Mouse (Mus musculus) heart, postnatal 0 days (tissue): ENCODE data around the gene Dhx29. TPM values are rescaled to one million over a fixed set of nuclear protein-coding genes. Genes with fewer than 3 reads are reported as not detected.

ENCODE experiments used
- ATAC-seq: fragments of 200-750 bp; cut with Nextera tagmentation; 2 replicates; pipeline ENCODE4 v1.8.0; 2017; ENCODE audit warnings: low read depth, moderate number of reproducible peaks, moderate library complexity; ENCODE audit not compliant: insufficient read depth
- DNase-seq: peaks from one replicate; pipeline ENCODE4 v3.0.0-alpha.2; 2016; ENCODE audit warnings: low spot score
- H3K27ac ChIP-seq: fragments of 300-500 bp; sonication (generic); 2 replicates; pipeline ENCODE4 v1.5.1; 2014; ENCODE audit warnings: low read depth, mild to moderate bottlenecking
- H3K27me3 ChIP-seq: fragments of 300-500 bp; sonication (generic); 2 replicates; pipeline ENCODE4 v1.6.1; 2014; ENCODE audit warnings: low read length, mixed read lengths; ENCODE audit not compliant: control insufficient read depth, insufficient read depth
- H3K36me3 ChIP-seq: fragments of 300-500 bp; sonication (generic); replicated peaks from 2 replicates; pipeline ENCODE4 v1.6.1; 2014; ENCODE audit warnings: low read length, mixed read lengths; ENCODE audit not compliant: control insufficient read depth, insufficient read depth
- H3K4me1 ChIP-seq: fragments of 300-500 bp; sonication (generic); 2 replicates; pipeline ENCODE4 v1.6.1; 2014; ENCODE audit warnings: antibody characterized with exemption; ENCODE audit not compliant: control insufficient read depth, insufficient read depth
- H3K4me2 ChIP-seq: fragments of 300-500 bp; sonication (generic); 2 replicates; pipeline ENCODE4 v1.6.1; 2014; ENCODE audit warnings: low read depth, mild to moderate bottlenecking, low read length, moderate library complexity
- H3K4me3 ChIP-seq: fragments of 300-500 bp; sonication (generic); 2 replicates; pipeline ENCODE4 v1.5.1; 2014; ENCODE audit warnings: low read depth, low read length
- H3K9ac ChIP-seq: fragments of 300-500 bp; sonication (generic); replicated peaks from 2 replicates; pipeline ENCODE4 v1.6.1; 2014; ENCODE audit warnings: low read depth, low read length, mixed read lengths
- H3K9me3 ChIP-seq: fragments of 300-500 bp; sonication (generic); replicated peaks from 2 replicates; pipeline ENCODE4 v1.6.1; 2016; ENCODE audit warnings: low read length; ENCODE audit not compliant: control insufficient read depth
- CTCF ChIP-seq: IDR thresholded peaks from 2 replicates; pipeline ENCODE4 v1.5.1; 2016; ENCODE audit warnings: antibody characterized with exemption, control low read depth, low read depth
- EP300 ChIP-seq: IDR thresholded peaks from 2 replicates; pipeline ENCODE4 v1.6.1; 2016; ENCODE audit warnings: antibody characterized with exemption, low read depth
- WGBS: fragments of 180-500 bp; shearing (Covaris S2); extraction: QIAGEN DNeasy Blood & Tissue Kit; methylation state at CpG from one replicate; pipeline ENCODE4 v1.1.7; 2014; 5-methylcytosine and 5-hydroxymethylcytosine counted together
- polyA plus RNA-seq: library from polyadenylated mRNA; unstranded; fragments of >200 nt; fragmentation: Nextera tagmentation; extraction: Ambion mirVana; gene quantifications from 2 replicates; pipeline ENCODE4 v1.2.1, GENCODE M21; 2015
- total RNA-seq: library from RNA; depleted of rRNA; stranded (reverse); fragments of >200 nt; gene quantifications from 2 replicates; pipeline ENCODE4 v1.2.3, GENCODE M21; 2014; ENCODE audit warnings: low replicate concordance; rRNA removed

The Dhx29 gene
- total RNA-seq (6.4 and 15.0 TPM in 2 replicates), polyA plus RNA-seq (12.1 and 13.2 TPM in 2 replicates)

GRCm38 (mm10) chr13:112927287-112928001, at the start of gene Dhx29, which contains the start of gene Mtrex:
TSS of gene Dhx29 (plus strand) at chr13:112927454.
TSS of gene Mtrex (minus strand) at chr13:112927398.
- peak within 1 kb of the TSS; percentile 82 for H3K27ac ChIP-seq
- H3K9ac ChIP-seq = peak within 1 kb of the TSS; percentile 80
- H3K4me2 ChIP-seq = peak within 1 kb of the TSS; percentile 90
- H3K9me3 ChIP-seq = no peaks in the 10 kb centered on the region
- TF ChIP-seq CTCF (no peak), EP300 (peak; percentile 74; the same call in 1 of the 2 replicates)
- under 1% methylated on average over 57 of the region's 57 CpGs for WGBS
- ATAC-seq (peak; percentile 98), DNase-seq (peak; percentile 99)
- peaks cover 16% of the 10 kb centered on the region; the same call in 1 of the 2 replicates for H3K4me1 ChIP-seq
- no peaks in the 10 kb centered on the region for H3K27me3 ChIP-seq
- H3K4me3 ChIP-seq = peak within 1 kb of the TSS; percentile 96
- H3K36me3 ChIP-seq = peaks cover 20% of the 10 kb centered on the region

- H3K4me1 ChIP-seq = no peaks in the 10 kb centered on the region
- H3K4me2 ChIP-seq = no peak overlapping the region
- ATAC-seq = no peak
- H3K9ac ChIP-seq = no peak overlapping the region
- WGBS = 93% methylated on average over 12 of the region's 12 CpGs
- no peaks in the 10 kb centered on the region for H3K9me3 ChIP-seq
- H3K27me3 ChIP-seq = no peaks in the 10 kb centered on the region
- H3K36me3 ChIP-seq = peaks cover 87% of the 10 kb centered on the region
- no peak for DNase-seq
- no peak for TF ChIP-seq EP300
- TF ChIP-seq CTCF = no peak
- H3K4me3 ChIP-seq = no peak overlapping the region
- H3K27ac ChIP-seq = no peak overlapping the region
Observed at GRCm38 (mm10) chr13:112887234-112887633, 40.0 kb upstream of the Dhx29 start.

GRCm38 (mm10) chr13:112902176-112902575, 25.1 kb upstream of the Dhx29 start:
- H3K27me3 ChIP-seq = no peaks in the 10 kb centered on the region
- ATAC-seq (no peak), DNase-seq (no peak)
- TF ChIP-seq CTCF = no peak
- no peak for TF ChIP-seq EP300
- H3K4me3 ChIP-seq = no peak overlapping the region
- no peak overlapping the region for H3K4me2 ChIP-seq
- H3K9ac ChIP-seq = no peak overlapping the region
- no peaks in the 10 kb centered on the region for H3K4me1 ChIP-seq
- no peak overlapping the region for H3K27ac ChIP-seq
- H3K36me3 ChIP-seq = peaks cover 71% of the 10 kb centered on the region
- no peaks in the 10 kb centered on the region for H3K9me3 ChIP-seq
- WGBS = 88% methylated on average over 3 of the region's 3 CpGs

- Histone ChIP-seq H3K27me3 (no peaks in the 10 kb centered on the region), H3K4me3 (no peak overlapping the region), H3K9me3 (no peaks in the 10 kb centered on the region), H3K36me3 (peaks cover 62% of the 10 kb centered on the region), H3K4me1 (no peaks in the 10 kb centered on the region), H3K27ac (no peak overlapping the region), H3K9ac (no peak overlapping the region), H3K4me2 (no peak overlapping the region)
- 56% methylated on average over 4 of the region's 4 CpGs for WGBS
- ATAC-seq (no peak), DNase-seq (peak; percentile 24)
- peak; percentile 83 for TF ChIP-seq CTCF
- TF ChIP-seq EP300 = no peak
Observed at GRCm38 (mm10) chr13:112909663-112910062, 17.6 kb upstream of the Dhx29 start.

GRCm38 (mm10) chr13:112910434-112910833, 16.8 kb upstream of the Dhx29 start:
- H3K4me3 ChIP-seq = no peak overlapping the region
- H3K27me3 ChIP-seq = no peaks in the 10 kb centered on the region
- no peak overlapping the region for H3K4me2 ChIP-seq
- no peak overlapping the region for H3K9ac ChIP-seq
- H3K9me3 ChIP-seq = no peaks in the 10 kb centered on the region
- TF ChIP-seq EP300 (no peak), CTCF (no peak)
- H3K27ac ChIP-seq = no peak overlapping the region
- WGBS = 78% methylated on average over 4 of the region's 4 CpGs
- H3K36me3 ChIP-seq = peaks cover 58% of the 10 kb centered on the region
- DNase-seq (no peak), ATAC-seq (no peak)
- no peaks in the 10 kb centered on the region for H3K4me1 ChIP-seq
